Mouse (Mus musculus): ENCODE measurements around the gene 1700010B08Rik. TPM values are rescaled to one million over a fixed set of nuclear protein-coding genes. Genes with fewer than 3 reads are reported as not detected.

Gene 1700010B08Rik
- polyA plus RNA-seq (2015; fragmentation: Nextera tagmentation; extraction: Ambion mirVana), result not detected in 2 replicates

DNA sequence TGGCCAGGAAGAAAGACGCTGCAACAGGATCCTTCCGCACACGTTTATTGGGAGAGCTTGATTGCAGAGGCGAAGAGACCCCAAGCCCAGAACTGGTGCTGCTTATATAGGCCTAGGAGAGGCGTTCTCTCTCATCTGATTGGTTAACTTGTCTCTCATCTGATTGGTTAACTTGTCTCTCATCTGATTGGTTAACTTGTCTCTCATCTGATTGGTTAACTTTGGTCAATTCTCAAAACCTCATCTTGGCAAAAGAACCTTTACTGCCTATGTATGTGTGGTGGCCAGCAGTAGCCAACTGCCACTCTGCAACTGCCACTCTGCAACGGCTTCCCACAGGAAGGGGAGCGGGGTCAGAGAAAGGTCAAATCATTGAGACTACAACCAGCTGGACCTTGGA, at the start of gene 1700010B08Rik:
1700010B08Rik (plus strand) TSS at position 301 of the 400 bp plus-strand sequence.

DNA sequence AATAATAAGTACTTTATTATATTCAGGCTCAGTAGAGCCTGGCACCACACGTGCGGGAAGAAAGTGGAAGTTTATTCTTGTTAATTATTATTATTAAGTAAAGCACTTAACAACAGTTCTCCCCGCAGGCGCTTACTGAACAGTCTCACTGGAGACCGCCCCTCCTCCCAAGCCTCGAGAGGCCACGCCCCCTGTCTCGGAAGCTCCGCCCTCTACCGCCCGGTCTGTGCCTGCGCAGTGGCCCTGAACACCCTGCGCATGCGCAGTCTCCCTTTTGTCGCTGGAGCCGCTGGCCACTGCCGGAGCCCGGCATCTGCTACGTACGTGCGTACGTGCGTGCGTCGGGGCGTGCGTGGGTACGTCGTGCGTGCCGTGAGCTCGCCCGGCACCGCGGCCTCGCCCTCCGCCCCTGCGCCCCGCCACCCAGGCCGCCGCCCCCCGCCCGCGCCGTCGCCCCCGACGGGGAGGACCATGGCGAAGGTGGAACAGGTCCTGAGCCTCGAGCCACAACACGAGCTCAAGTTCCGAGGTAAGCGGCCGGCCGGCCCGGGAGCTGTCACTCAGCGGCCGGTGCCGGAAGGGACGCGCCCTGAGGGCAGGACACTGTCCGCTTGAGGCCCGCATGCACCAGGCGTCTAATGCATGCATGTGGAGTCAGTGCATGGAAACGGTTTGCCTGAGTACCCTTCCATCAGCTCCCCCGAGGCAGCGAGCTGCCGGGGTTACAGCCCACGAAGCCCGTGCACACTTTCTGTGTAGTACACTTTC, 18.2 kb downstream of the 1700010B08Rik start, which contains the start of gene Vapb:
Vapb (plus strand) TSS at position 290 of the 768 bp plus-strand sequence.

Small RNA genes lying within 50 kb of the gene (microRNA-seq; reads per million reads assigned to microRNA genes)
- gene Mir6340 (ENCODE audit: borderline replicate concordance, insufficient number of aligned reads), result not detected

Other genes starting within 250 kb of the 1700010B08Rik start
- gene 1700021F07Rik, start 196.8 kb upstream of the 1700010B08Rik start, polyA plus RNA-seq (2015; fragmentation: Nextera tagmentation; extraction: Ambion mirVana), result not detected in 2 replicates
- not detected in 2 replicates for gene Ankrd60, start 141.1 kb upstream of the 1700010B08Rik start, polyA plus RNA-seq (2015; fragmentation: Nextera tagmentation; extraction: Ambion mirVana)
- gene Rab22a, start 59.7 kb upstream of the 1700010B08Rik start, polyA plus RNA-seq (2015; fragmentation: Nextera tagmentation; extraction: Ambion mirVana), result 33.6 and 38.0 TPM in 2 replicates
- gene Vapb, start 18.1 kb downstream of the 1700010B08Rik start, polyA plus RNA-seq (2015; fragmentation: Nextera tagmentation; extraction: Ambion mirVana), result 22.2 and 27.2 TPM in 2 replicates

All from adrenal gland, postnatal 0 days (tissue).